Mouse (Mus musculus): Measurements from ENCODE around the gene Inafm1. TPM values are rescaled to one million over a fixed set of nuclear protein-coding genes. Genes with fewer than 3 reads are reported as not detected.
A peak's percentile ranks its signal among the peaks of the same experiment; 100 is the strongest.

Inafm1 gene
- 11.1 and 11.6 TPM in 2 replicates for polyA plus RNA-seq (2011; ENCODE audit: insufficient read length, low read depth, missing spikeins)

- Histone ChIP-seq H3K27ac (ENCODE audit: insufficient read depth, low read length) (peak within 1 kb of the TSS; percentile 67), H3K4me1 (ENCODE audit: control insufficient read depth, insufficient read depth, low read length) (peaks cover 8% of the 10 kb centered on the region; the same call in 1 of the 2 replicates), H3K4me3 (ENCODE audit: insufficient read depth, low read length) (peak within 1 kb of the TSS; percentile 89)
- TF ChIP-seq CTCF (IDR thresholded peaks at IDR 0.05; ENCODE audit: borderline replicate concordance, insufficient read depth, low read length) = no peak
- TF ChIP-seq POLR2A (IDR thresholded peaks at IDR 0.05; ENCODE audit: low read depth, low read length) = peak; percentile 57
Measured at GRCm38 (mm10) chr7:16273081-16273765, at the start of gene Inafm1. TSS of gene Inafm1 (minus strand) at chr7:16273617.

- Histone ChIP-seq H3K4me3 (ENCODE audit: insufficient read depth, low read length) (no peak overlapping the region), H3K27ac (ENCODE audit: insufficient read depth, low read length) (no peak overlapping the region), H3K4me1 (ENCODE audit: control insufficient read depth, insufficient read depth, low read length) (peaks cover 5% of the 10 kb centered on the region)
- TF ChIP-seq CTCF (IDR thresholded peaks at IDR 0.05; ENCODE audit: borderline replicate concordance, insufficient read depth, low read length) (no peak), POLR2A (IDR thresholded peaks at IDR 0.05; ENCODE audit: low read depth, low read length) (no peak)
Measured at GRCm38 (mm10) chr7:16320479-16320878, 47.1 kb upstream of the Inafm1 start.

GRCm38 (mm10) chr7:16319216-16319615 is 45.8 kb upstream of the Inafm1 start:
- Histone ChIP-seq H3K4me3 (ENCODE audit: insufficient read depth, low read length) (no peak overlapping the region), H3K4me1 (ENCODE audit: control insufficient read depth, insufficient read depth, low read length) (0 out of 2 replicates have a peak, but pooled peaks cover 3% of the 10 kb centered on the region), H3K27ac (ENCODE audit: insufficient read depth, low read length) (no peak overlapping the region)
- TF ChIP-seq CTCF (IDR thresholded peaks at IDR 0.05; ENCODE audit: borderline replicate concordance, insufficient read depth, low read length) (no peak), POLR2A (IDR thresholded peaks at IDR 0.05; ENCODE audit: low read depth, low read length) (no peak)

- TF ChIP-seq CTCF (IDR thresholded peaks at IDR 0.05; ENCODE audit: borderline replicate concordance, insufficient read depth, low read length) (no peak), POLR2A (IDR thresholded peaks at IDR 0.05; ENCODE audit: low read depth, low read length) (no peak)
- H3K4me1 ChIP-seq (ENCODE audit: control insufficient read depth, insufficient read depth, low read length) = 0 out of 2 replicates have a peak, but pooled peaks cover 5% of the 10 kb centered on the region
- no peak overlapping the region for H3K27ac ChIP-seq (ENCODE audit: insufficient read depth, low read length)
- H3K4me3 ChIP-seq (ENCODE audit: insufficient read depth, low read length) = no peak overlapping the region
Measured at GRCm38 (mm10) chr7:16317094-16317493, 43.7 kb upstream of the Inafm1 start.

GRCm38 (mm10) chr7:16315222-16315759 is 41.9 kb upstream of the Inafm1 start:
- Histone ChIP-seq H3K4me1 (ENCODE audit: control insufficient read depth, insufficient read depth, low read length) (0 out of 2 replicates have a peak, but pooled peaks cover 3% of the 10 kb centered on the region), H3K27ac (ENCODE audit: insufficient read depth, low read length) (peak overlapping the region; percentile 27; the same call in 1 of the 2 replicates), H3K4me3 (ENCODE audit: insufficient read depth, low read length) (no peak overlapping the region)
- TF ChIP-seq POLR2A (IDR thresholded peaks at IDR 0.05; ENCODE audit: low read depth, low read length) (no peak), CTCF (IDR thresholded peaks at IDR 0.05; ENCODE audit: borderline replicate concordance, insufficient read depth, low read length) (no peak)

- Histone ChIP-seq H3K27ac (ENCODE audit: insufficient read depth, low read length) (peak overlapping the region; percentile 63), H3K4me3 (ENCODE audit: insufficient read depth, low read length) (peak overlapping the region; percentile 16; the same call in 1 of the 2 replicates), H3K4me1 (ENCODE audit: control insufficient read depth, insufficient read depth, low read length) (0 out of 2 replicates have a peak, but pooled peaks cover 3% of the 10 kb centered on the region)
- TF ChIP-seq CTCF (IDR thresholded peaks at IDR 0.05; ENCODE audit: borderline replicate concordance, insufficient read depth, low read length) (no peak), POLR2A (IDR thresholded peaks at IDR 0.05; ENCODE audit: low read depth, low read length) (no peak)
Measured at GRCm38 (mm10) chr7:16314221-16314775, 40.9 kb upstream of the Inafm1 start.

- Histone ChIP-seq H3K27ac (ENCODE audit: insufficient read depth, low read length) (peak overlapping the region; percentile 98), H3K4me1 (ENCODE audit: control insufficient read depth, insufficient read depth, low read length) (peaks cover 8% of the 10 kb centered on the region), H3K4me3 (ENCODE audit: insufficient read depth, low read length) (peak overlapping the region; percentile 74)
- TF ChIP-seq CTCF (IDR thresholded peaks at IDR 0.05; ENCODE audit: borderline replicate concordance, insufficient read depth, low read length) (no peak), POLR2A (IDR thresholded peaks at IDR 0.05; ENCODE audit: low read depth, low read length) (peak; percentile 94)
Measured at GRCm38 (mm10) chr7:16313481-16314220, 40.2 kb upstream of the Inafm1 start.

GRCm38 (mm10) chr7:16312672-16313311 is 39.4 kb upstream of the Inafm1 start:
- peak; percentile 67 for TF ChIP-seq POLR2A (IDR thresholded peaks at IDR 0.05; ENCODE audit: low read depth, low read length)
- no peak for TF ChIP-seq CTCF (IDR thresholded peaks at IDR 0.05; ENCODE audit: borderline replicate concordance, insufficient read depth, low read length)
- peak overlapping the region; percentile 74 for H3K4me3 ChIP-seq (ENCODE audit: insufficient read depth, low read length)
- peak overlapping the region; percentile 98 for H3K27ac ChIP-seq (ENCODE audit: insufficient read depth, low read length)
- peaks cover 13% of the 10 kb centered on the region for H3K4me1 ChIP-seq (ENCODE audit: control insufficient read depth, insufficient read depth, low read length)

Data from embryonic fibroblast, embryonic 13.5 days (primary cell).